In genomic region chrX:106602574-106603258, GRCm38 (mm10) we compare ENCODE assay signal across 8 mouse cellular contexts. TPM values are rescaled to one million over a fixed set of nuclear protein-coding genes. Genes with fewer than 3 reads are reported as not detected.
A peak's percentile ranks its signal among the peaks of the same experiment; 100 is the strongest.
DNase-seq lines count a peak whose midpoint lies in the region; ATAC-seq lines count a peak whose summit lies in the region.

No protein-coding gene starts in this region.

- no peaks in the 10 kb centered on the region for H3K36me3 ChIP-seq in limb, embryonic 10.5 days
- H3K36me3 ChIP-seq in neural tube, embryonic 13.5 days = no peaks in the 10 kb centered on the region
- no peaks in the 10 kb centered on the region for H3K36me3 ChIP-seq in forebrain, embryonic 12.5 days (replicated peaks)

- H3K4me2 ChIP-seq in neural tube, embryonic 13.5 days = peak overlapping the region; percentile 21; the same call in 1 of the 2 replicates
- H3K4me2 ChIP-seq in forebrain, embryonic 12.5 days = no peak overlapping the region

- peak; percentile 24; the same call in 1 of the 2 replicates for ATAC-seq in common myeloid progenitor, adult 5-6 weeks (replicated peaks; ENCODE audit: low read depth, poor library complexity, severe bottlenecking)
- ATAC-seq in neural tube, embryonic 13.5 days (ENCODE audit: low read depth) = no peak
- ATAC-seq in forebrain, embryonic 12.5 days (ENCODE audit: low FRiP score) = no peak

- peak overlapping the region; percentile 33 for H3K4me3 ChIP-seq in limb, embryonic 10.5 days
- H3K4me3 ChIP-seq in neural tube, embryonic 13.5 days = no peak overlapping the region
- no peak overlapping the region for H3K4me3 ChIP-seq in forebrain, embryonic 12.5 days (replicated peaks)

- H3K27ac ChIP-seq in limb, embryonic 10.5 days = peak overlapping the region; percentile 71
- H3K27ac ChIP-seq in neural tube, embryonic 13.5 days (replicated peaks) = no peak overlapping the region
- no peak overlapping the region for H3K27ac ChIP-seq in forebrain, embryonic 12.5 days

- peaks cover 38% of the 10 kb centered on the region for H3K27me3 ChIP-seq in limb, embryonic 10.5 days (ENCODE audit: low read depth, poor library complexity, severe bottlenecking)
- peaks cover 6% of the 10 kb centered on the region for H3K27me3 ChIP-seq in neural tube, embryonic 13.5 days
- no peaks in the 10 kb centered on the region for H3K27me3 ChIP-seq in forebrain, embryonic 12.5 days

- H3K9me3 ChIP-seq in limb, embryonic 10.5 days (replicated peaks) = no peaks in the 10 kb centered on the region
- no peaks in the 10 kb centered on the region for H3K9me3 ChIP-seq in neural tube, embryonic 13.5 days
- H3K9me3 ChIP-seq in forebrain, embryonic 12.5 days = no peaks in the 10 kb centered on the region

- peak; percentile 4 for DNase-seq in kidney, postnatal 10 days
- DNase-seq in kidney, adult 9 months = no peak
- DNase-seq in limb, embryonic 10.5 days (ENCODE audit: low spot score) = peak; percentile 29
- DNase-seq in layer of hippocampus, postnatal 14 days (ENCODE audit: low spot score in 2 of 2) = no peak
- DNase-seq in frontal cortex, postnatal 25 days (ENCODE audit: low spot score in 2 of 2) = no peak

- 10% methylated on average over 9 of the region's 9 CpGs for WGBS in limb, embryonic 10.5 days
- 25% methylated on average over 9 of the region's 9 CpGs for WGBS in neural tube, embryonic 13.5 days
- 24% methylated on average over 9 of the region's 9 CpGs for WGBS in forebrain, embryonic 12.5 days

- peaks cover 14% of the 10 kb centered on the region for H3K4me1 ChIP-seq in limb, embryonic 10.5 days
- no peaks in the 10 kb centered on the region for H3K4me1 ChIP-seq in neural tube, embryonic 13.5 days (replicated peaks)
- no peaks in the 10 kb centered on the region for H3K4me1 ChIP-seq in forebrain, embryonic 12.5 days

- H3K9ac ChIP-seq in neural tube, embryonic 13.5 days = no peak overlapping the region
- no peak overlapping the region for H3K9ac ChIP-seq in forebrain, embryonic 12.5 days

RNA-seq across cellular contexts. Expression of gene Cysltr1, which starts 0.8 kb away (rescaled TPM):
- total RNA-seq in common myeloid progenitor, adult 5-6 weeks (2017) = 0.46 and 6.8 TPM in 2 replicates
- 2.3 and 3.4 TPM in 2 replicates for polyA plus RNA-seq in limb, embryonic 10.5 days (2016; fragmentation: Nextera tagmentation; extraction: Ambion mirVana)
- polyA plus RNA-seq in neural tube, embryonic 13.5 days (2015; fragmentation: Nextera tagmentation; extraction: Ambion mirVana) = 0.61 and 0.82 TPM in 2 replicates
- total RNA-seq in layer of hippocampus, postnatal 14 days (2021) = under 1 TPM; 0.23 to 0.45 TPM
- 0.63 and 0.88 TPM in 2 replicates for polyA plus RNA-seq in forebrain, embryonic 12.5 days (2016; fragmentation: Nextera tagmentation; extraction: Ambion mirVana)

RNA-seq across cellular contexts. Expression of gene Gm5127, which starts 19.7 kb away (rescaled TPM):
- not detected in 2 replicates for total RNA-seq in common myeloid progenitor, adult 5-6 weeks (2017)
- polyA plus RNA-seq in limb, embryonic 10.5 days (2016; fragmentation: Nextera tagmentation; extraction: Ambion mirVana) = 0.65 and 1.1 TPM in 2 replicates
- 0.32 and 0.37 TPM in 2 replicates for polyA plus RNA-seq in neural tube, embryonic 13.5 days (2015; fragmentation: Nextera tagmentation; extraction: Ambion mirVana)
- under 1 TPM in 1 of 2 experiments, not detected in 1; 0.67 TPM for total RNA-seq in layer of hippocampus, postnatal 14 days (2021)
- polyA plus RNA-seq in forebrain, embryonic 12.5 days (2016; fragmentation: Nextera tagmentation; extraction: Ambion mirVana) = 0.10 and 0.18 TPM in 2 replicates

Comparison
In these comparisons a context has a peak if more than half of its experiments do, and no peak if none do; other contexts are left out.
1. DNase-seq: peak in kidney, postnatal 10 days (single experiment) and limb, embryonic 10.5 days (single experiment); none in kidney, adult 9 months (single experiment), layer of hippocampus, postnatal 14 days (0 of 2) and frontal cortex, postnatal 25 days (0 of 2).